Mouse (Mus musculus) layer of hippocampus, adult 9-11 months (tissue): ENCODE data around the gene Cc2d1b.

ENCODE experiments used
- DNase-seq: peaks from one replicate; pipeline ENCODE4 v3.0.0; 2022

The Cc2d1b gene

DNA sequence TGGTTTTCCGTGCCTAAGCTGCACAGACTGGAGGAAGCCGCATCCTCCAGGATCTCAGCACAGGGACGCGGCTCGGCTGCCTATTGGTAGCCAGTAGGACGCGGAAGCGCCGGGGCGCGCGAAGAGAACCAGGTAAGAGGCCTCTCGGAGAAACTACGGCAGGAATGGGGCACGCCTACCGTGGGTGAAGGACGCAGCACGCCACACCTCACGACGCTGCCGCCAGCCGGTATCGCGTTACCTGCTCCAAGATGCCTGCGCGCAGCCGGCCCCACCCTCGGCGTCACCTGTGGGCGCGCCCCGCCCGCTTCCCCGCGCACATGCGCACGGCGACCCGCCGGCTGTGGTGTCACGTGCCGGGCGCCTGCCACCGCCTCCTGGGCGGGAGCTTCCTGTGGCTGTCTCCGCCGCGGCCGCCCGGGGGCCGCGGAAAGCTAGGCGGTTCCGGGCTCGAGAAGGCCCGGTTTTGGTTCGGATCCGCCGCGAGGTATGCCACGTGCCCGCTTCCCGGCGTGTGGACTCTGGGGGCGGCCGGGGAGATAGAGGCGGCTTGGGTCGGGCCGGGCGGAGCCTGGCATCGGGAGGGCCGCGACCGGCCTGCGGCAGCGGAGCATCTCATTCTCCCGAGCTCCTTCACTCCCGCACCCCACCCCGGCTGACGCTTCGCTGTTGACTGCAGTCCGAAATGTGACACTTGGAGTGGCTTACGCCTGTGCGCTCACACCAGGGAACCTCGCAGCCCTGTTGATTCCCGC, at the start of gene Cc2d1b:
TSS of gene Cc2d1b (plus strand) at position 354 of the 755 bp plus-strand sequence.
- peak; percentile 93 for DNase-seq

- no peak for DNase-seq
These were observed 47.1 kb upstream of the Cc2d1b start for GRCm38 (mm10) chr4:108572644-108573043.

GRCm38 (mm10) chr4:108578840-108579742, 40.6 kb upstream of the Cc2d1b start, which contains the start of the genes Prpf38a and Orc1:
Gene Prpf38a (minus strand): TSS chr4:108579336.
Gene Orc1 (plus strand): TSS chr4:108579423.
- peak; percentile 96 for DNase-seq

GRCm38 (mm10) chr4:108579743-108580411, 39.9 kb upstream of the Cc2d1b start:
- DNase-seq = no peak

DNA sequence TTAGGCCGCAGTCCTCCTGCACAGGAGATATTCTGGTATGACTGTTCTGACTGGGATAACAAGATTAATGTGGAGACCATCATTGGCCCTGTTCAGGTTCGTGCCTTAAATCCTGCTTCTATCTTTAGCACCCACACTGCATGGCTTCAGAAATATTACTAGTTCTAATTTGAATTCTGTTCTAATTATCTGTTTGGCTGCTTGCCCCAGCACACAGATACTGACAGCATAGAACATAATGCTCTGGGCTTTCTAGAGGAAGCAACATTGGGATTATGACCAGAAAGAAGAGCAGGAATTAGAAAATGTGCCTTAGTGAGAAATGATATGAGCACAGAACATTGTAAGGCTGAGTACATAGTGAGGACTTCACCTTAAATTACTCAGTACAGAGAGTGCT, 26.4 kb upstream of the Cc2d1b start:
- peak; percentile 49 for DNase-seq

GRCm38 (mm10) chr4:108595785-108596184, 24.0 kb upstream of the Cc2d1b start:
- no peak for DNase-seq

DNA sequence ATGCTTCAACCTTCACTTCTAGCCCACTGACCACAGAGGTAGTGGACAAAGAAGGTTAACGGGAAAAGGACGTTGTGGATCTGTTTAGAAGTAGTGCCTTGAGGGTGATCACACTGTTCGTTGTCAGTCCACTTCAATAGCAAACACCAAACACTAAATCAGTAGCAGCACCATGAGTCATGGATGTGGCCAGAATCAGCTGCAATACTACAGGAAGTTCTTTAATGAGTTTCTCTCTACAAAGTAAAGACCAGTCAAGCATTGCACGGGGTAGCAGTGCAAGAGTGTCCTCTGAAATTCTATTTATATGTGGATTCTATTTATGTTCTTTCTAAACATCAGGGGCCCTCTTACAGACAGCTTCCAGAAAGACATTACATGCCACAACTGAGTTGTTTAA, 21.4 kb upstream of the Cc2d1b start:
- DNase-seq = no peak

DNA sequence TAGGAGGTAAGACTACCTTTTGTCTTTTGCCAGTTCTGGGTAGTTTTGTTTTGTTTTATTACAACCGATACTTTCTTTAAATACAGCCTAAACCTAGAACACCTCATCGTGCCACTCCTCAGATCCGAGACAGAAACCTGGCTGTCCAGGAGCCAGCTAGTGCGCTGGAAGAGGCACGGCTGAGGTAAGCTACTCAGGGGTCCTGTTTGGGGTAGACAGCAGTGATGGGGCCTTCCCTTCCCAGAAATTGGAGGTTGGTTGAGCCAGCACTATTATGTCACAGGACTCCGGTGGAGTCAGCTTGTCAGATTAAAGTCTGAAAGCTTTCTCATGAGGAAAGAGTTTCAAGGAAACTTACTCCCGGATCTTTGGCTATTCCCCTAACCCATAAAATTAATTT, 17.9 kb upstream of the Cc2d1b start:
- no peak for DNase-seq

DNA sequence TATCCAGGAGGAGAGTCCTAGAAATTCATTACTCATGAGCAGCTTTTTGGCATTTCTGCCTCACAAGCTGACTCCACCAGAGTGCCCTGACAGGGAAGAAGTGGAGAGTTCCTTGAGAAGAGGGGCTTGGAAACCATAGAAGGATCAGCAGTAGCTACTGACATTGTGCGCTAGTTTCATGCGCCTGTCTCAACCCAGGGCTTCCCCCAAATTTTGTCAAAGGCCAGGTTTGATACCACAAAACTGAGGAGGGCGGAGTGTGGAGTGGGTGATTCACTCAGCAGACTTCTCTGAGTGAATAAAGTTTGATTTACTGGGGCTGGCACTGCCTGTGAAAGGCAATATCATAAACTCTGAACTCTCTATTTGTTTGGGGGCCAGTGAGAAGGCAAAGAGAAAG, 11.1 kb upstream of the Cc2d1b start:
- DNase-seq = no peak

DNA sequence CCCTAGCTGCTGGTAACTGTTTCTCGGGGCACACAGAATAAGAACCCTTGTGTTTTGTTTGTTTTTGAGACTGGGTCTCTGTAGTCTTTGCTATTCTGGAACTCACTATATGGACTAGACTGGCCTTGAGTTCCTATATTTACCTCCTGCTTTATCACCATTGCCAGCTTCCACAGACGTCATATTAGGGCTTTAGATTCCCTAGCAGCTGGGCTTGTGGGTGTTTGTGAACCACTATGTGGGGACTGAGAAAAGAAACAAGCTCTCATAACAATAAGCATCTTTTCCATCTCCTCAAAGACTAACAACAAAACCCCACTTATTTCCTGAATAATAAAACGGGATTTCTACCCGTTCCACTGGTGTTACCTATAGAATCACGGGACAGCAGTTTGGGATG, 8.8 kb upstream of the Cc2d1b start:
- no peak for DNase-seq

DNA sequence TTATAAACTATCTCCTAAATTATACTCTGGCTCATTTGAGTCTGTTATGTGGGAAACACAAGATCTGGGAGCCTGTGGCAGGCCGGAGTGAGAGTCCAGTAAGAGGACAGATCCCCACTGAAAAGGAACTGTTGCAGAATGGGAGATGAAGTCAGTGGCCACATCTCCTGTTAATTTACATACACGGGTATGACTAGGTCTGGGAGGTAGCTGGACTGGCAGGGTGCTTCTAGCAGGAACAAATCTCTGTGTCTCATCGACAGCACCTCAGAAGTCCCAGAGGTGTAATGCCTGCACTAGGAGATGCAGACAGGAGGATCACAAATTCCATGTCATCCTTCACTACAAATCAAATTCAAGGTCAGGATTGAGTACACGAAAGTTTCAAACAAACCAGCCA, 1.2 kb upstream of the Cc2d1b start:
- DNase-seq = no peak

DNA sequence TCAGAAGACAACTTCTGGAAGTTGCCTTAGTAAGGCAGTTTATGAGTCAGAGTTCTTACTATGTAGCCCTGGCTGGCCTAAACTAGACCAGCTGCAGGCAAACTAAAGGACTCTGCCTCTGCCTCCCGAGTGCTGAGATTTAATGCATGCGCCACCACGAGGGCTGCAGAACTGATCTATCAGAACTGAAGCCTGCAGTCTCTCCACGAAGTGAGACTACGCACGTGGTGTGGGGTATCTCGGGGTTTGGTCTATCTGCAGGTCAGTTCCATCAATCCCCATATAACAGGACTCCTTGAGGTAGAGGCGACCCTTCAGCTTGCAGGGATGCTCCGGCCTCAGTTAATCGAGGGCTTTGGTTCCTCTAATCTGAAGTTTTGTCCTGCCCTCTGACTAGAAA, 575 bp upstream of the Cc2d1b start:
- DNase-seq = peak; percentile 34

DNA sequence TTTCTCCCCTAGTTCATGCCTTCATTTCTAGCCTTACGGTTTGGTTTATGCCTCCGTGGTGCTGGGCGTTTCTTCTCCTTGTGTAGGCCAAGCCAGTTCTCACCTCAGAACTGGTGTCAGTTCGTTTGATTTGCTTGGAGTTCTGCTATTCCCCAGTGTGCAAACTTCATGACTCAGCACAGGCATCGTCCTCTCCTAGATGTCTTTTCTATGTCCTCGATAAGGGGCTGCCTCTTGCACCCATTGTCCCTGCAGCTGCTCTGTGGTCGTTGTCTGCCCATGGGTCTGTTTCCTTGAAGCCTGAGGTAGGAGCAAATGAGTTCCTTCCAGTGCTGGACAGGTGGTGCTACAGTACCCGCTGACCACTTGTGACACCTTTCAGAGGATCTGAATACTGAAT, 796 bp downstream of the Cc2d1b start:
- DNase-seq = no peak

GRCm38 (mm10) chr4:108621504-108621903, 1.8 kb downstream of the Cc2d1b start:
- DNase-seq = no peak

- no peak for DNase-seq
These were observed 7.3 kb downstream of the Cc2d1b start for GRCm38 (mm10) chr4:108627066-108627465.

DNA sequence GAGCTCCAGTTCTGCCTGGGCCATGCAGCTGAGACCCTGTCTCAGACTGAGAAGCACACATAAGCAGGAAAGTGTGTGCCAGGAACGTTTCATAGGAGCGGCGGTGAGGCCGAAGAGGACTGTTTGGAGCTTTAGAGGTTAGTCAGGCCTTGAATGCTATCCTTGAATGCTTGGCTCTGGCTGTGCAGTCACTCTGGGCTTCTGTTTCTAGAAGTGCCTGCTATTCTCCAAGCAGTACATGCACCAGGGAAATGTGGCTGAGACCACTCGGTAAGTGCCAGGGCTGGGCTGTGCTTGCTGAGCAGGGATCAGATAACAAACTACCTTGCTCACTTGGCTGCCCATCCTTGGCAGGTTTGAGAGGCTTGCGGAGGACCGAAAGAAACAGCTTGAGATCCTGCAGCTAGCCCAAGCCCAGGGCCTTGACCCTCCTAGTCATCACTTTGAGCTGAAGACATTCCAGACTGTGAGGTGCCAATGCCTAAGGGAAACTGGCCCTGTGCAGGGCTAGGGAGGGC, 9.7 kb downstream of the Cc2d1b start:
- no peak for DNase-seq

DNA sequence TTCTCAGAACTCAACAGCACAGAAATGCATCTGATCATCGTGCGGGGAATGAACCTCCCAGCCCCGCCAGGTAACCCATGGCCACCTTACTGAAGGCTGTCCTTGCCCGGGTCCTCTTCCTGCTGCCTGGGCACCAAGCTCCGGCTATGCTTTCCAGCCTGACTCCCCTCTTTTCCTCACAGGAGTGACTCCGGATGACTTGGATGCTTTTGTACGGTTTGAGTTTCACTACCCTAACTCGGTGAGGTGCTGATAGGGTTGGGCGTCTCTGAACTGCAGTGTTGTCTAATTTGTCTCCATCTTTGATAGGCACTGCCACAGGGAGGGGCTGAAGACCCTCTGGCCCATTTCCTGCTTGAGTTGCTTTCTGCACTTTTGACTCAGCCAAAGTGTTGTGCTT, 10.4 kb downstream of the Cc2d1b start:
- no peak for DNase-seq

- DNase-seq = no peak
These were observed 11.9 kb downstream of the Cc2d1b start for GRCm38 (mm10) chr4:108631616-108632015.

DNA sequence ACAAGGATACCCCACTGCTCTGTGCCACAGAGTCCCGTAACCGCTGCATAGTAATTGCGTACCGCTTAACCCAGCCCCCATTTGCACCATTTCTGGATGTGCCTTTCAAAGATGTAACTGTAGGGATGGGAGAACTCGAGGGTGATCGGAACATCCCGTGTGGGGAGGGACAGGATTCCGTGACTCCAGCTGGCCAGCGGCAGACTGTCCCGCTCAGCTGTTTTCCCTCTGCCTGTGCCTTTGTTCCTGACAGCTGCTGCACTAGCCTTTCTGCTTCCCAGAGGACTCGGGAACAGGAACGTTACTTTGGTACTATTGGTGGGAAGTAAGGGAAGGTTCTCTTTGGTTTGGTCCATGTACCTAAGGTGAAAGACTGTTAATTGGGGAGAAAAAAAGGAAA, 14.0 kb downstream of the Cc2d1b start:
- DNase-seq = no peak

DNA sequence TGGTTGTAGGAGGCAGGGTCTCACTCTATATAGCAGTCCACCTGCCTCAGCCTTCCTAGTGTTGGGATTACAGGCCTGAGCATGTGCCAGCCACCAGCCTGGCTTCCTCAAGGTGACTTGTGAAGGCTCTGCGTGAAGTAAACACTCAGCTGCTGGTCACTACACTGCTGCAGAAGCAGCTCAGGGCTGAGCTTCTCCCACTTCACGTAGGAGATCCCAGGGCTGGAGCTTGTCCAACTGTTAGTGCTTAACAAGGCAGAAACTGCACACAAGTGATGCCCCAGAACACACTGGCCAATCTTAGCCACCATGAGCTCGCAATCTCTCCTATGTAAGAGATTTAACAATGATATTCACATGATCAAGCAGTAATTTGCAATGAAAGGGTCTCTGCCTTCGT, 15.0 kb downstream of the Cc2d1b start:
- no peak for DNase-seq

- no peak for DNase-seq
These were observed 15.4 kb downstream of the Cc2d1b start for GRCm38 (mm10) chr4:108635101-108635500.

GRCm38 (mm10) chr4:108637721-108638120, 18.0 kb downstream of the Cc2d1b start:
- no peak for DNase-seq

GRCm38 (mm10) chr4:108638752-108639151, 19.0 kb downstream of the Cc2d1b start:
- no peak for DNase-seq
